Mouse (Mus musculus) forebrain, embryonic 14.5 days (tissue): ENCODE measurements around the gene Gna12. TPM values are rescaled to one million over a fixed set of nuclear protein-coding genes. Genes with fewer than 3 reads are reported as not detected.

Experiments
- ATAC-seq: fragments of 200-750 bp; cut with Nextera tagmentation; 2 replicates; pipeline ENCODE4 v1.8.0; 2017; ENCODE audit warnings: mild to moderate bottlenecking, moderate library complexity
- DNase-seq: peaks from one replicate; pipeline ENCODE4 v3.0.0-alpha.2; 2015; ENCODE audit warnings: low spot score
- H3K27ac ChIP-seq: fragments of 300-500 bp; sonication (generic); 2 replicates; pipeline ENCODE4 v1.5.1; 2014; ENCODE audit warnings: low read depth, mild to moderate bottlenecking, control low read depth, low read length, moderate library complexity
- H3K27me3 ChIP-seq: fragments of 300-500 bp; sonication (generic); replicated peaks from 2 replicates; pipeline ENCODE4 v1.6.1; 2014; ENCODE audit warnings: low read length, control low read depth, mixed read lengths; ENCODE audit not compliant: control insufficient read depth, insufficient read depth
- H3K36me3 ChIP-seq: fragments of 300-500 bp; sonication (generic); 2 replicates; pipeline ENCODE4 v1.6.1; 2014; ENCODE audit warnings: low read length, control low read depth; ENCODE audit not compliant: control insufficient read depth, insufficient read depth
- H3K4me1 ChIP-seq: fragments of 300-500 bp; sonication (generic); 2 replicates; pipeline ENCODE4 v1.6.1; 2014; ENCODE audit warnings: antibody characterized with exemption, low read length, control low read depth; ENCODE audit not compliant: control insufficient read depth, insufficient read depth
- H3K4me2 ChIP-seq: fragments of 300-500 bp; sonication (generic); 2 replicates; pipeline ENCODE4 v1.6.1; 2014; ENCODE audit warnings: mild to moderate bottlenecking, control low read depth, low read length
- H3K4me3 ChIP-seq: fragments of 300-500 bp; sonication (generic); 2 replicates; pipeline ENCODE4 v1.5.1; 2014; ENCODE audit warnings: low read depth, low read length, control low read depth
- H3K9ac ChIP-seq: fragments of 300-500 bp; sonication (generic); 2 replicates; pipeline ENCODE4 v1.6.1; 2014; ENCODE audit warnings: mild to moderate bottlenecking, low read length, control low read depth, moderate library complexity
- H3K9me3 ChIP-seq: fragments of 300-500 bp; sonication (generic); replicated peaks from 2 replicates; pipeline ENCODE4 v1.6.1; 2016; ENCODE audit warnings: low read length, control low read depth, mixed read lengths; ENCODE audit not compliant: control insufficient read depth
- WGBS: fragments of 180-500 bp; shearing (Covaris S2); extraction: QIAGEN DNeasy Blood & Tissue Kit; methylation state at CpG from one replicate; pipeline ENCODE4 v1.1.7; 2014; 5-methylcytosine and 5-hydroxymethylcytosine counted together
- polyA plus RNA-seq: library from polyadenylated mRNA; unstranded; fragments of >200 nt; fragmentation: Nextera tagmentation; extraction: Ambion mirVana; gene quantifications from 2 replicates; pipeline ENCODE4 v1.2.1, GENCODE M21; 2014

Gene Gna12
- polyA plus RNA-seq, 1 experiment from 2014 or later = 19.9 TPM

GRCm38 (mm10) chr5:140710315-140710714 lies 119.9 kb downstream of the Gna12 start:
- ATAC-seq (no peak), DNase-seq (no peak)
- Histone ChIP-seq H3K36me3 (peaks cover 64% of the 10 kb centered on the region), H3K4me2 (no peak overlapping the region), H3K9ac (no peak overlapping the region), H3K4me3 (no peak overlapping the region), H3K27ac (no peak overlapping the region), H3K27me3 (no peaks in the 10 kb centered on the region), H3K4me1 (peaks cover 6% of the 10 kb centered on the region; the same call in 1 of the 2 replicates), H3K9me3 (no peaks in the 10 kb centered on the region)
- 91% methylated on average over 6 of the region's 6 CpGs for WGBS

Other genes with a start within 250 kb of the Gna12 start
- gene Lfng, start 223.1 kb downstream of the Gna12 start, polyA plus RNA-seq = 30.9 TPM in 2 replicates
- 65.8 and 72.3 TPM in 2 replicates for gene Ttyh3, start 181.4 kb downstream of the Gna12 start, polyA plus RNA-seq
- 13.4 and 18.9 TPM in 2 replicates for gene Iqce, start 128.1 kb downstream of the Gna12 start, polyA plus RNA-seq
- gene Brat1, start 125.4 kb downstream of the Gna12 start, polyA plus RNA-seq = 14.3 and 19.8 TPM in 2 replicates
- 2.6 and 3.6 TPM in 2 replicates for gene Amz1, start 106.3 kb downstream of the Gna12 start, polyA plus RNA-seq
- gene Card11, start 170.2 kb upstream of the Gna12 start, polyA plus RNA-seq = 0.10 TPM in 1 of 2 replicates, not detected in the other